Mouse (Mus musculus): ENCODE measurements around the gene Fam19a1. TPM values are rescaled to one million over a fixed set of nuclear protein-coding genes. Genes with fewer than 3 reads are reported as not detected.

Gene Fam19a1
- polyA plus RNA-seq, 1 experiment from 2014 or later = 7.0 TPM

- no peak overlapping the region for H3K27ac ChIP-seq (ENCODE audit: low read length)
- H3K27me3 ChIP-seq (ENCODE audit: control insufficient read depth, insufficient read depth, low read length) = no peaks in the 10 kb centered on the region
- H3K4me1 ChIP-seq (ENCODE audit: control insufficient read depth, insufficient read depth, low read length) = no peaks in the 10 kb centered on the region
- ATAC-seq (ENCODE audit: insufficient read depth, low FRiP score) = no peak
- no peak overlapping the region for H3K4me3 ChIP-seq (replicated peaks; ENCODE audit: low read length)
- 73% methylated on average over 6 of the region's 6 CpGs for WGBS
- no peak overlapping the region for H3K4me2 ChIP-seq (ENCODE audit: low read depth, low read length)
- H3K9ac ChIP-seq (ENCODE audit: low read length) = no peak overlapping the region
- H3K36me3 ChIP-seq (ENCODE audit: control insufficient read depth, insufficient read depth, low read length) = no peaks in the 10 kb centered on the region
- no peaks in the 10 kb centered on the region for H3K9me3 ChIP-seq (replicated peaks; ENCODE audit: control insufficient read depth, low read length)
Measured at GRCm38 (mm10) chr6:96631518-96631917, 518.6 kb downstream of the Fam19a1 start.

- H3K27ac ChIP-seq (ENCODE audit: low read length) = no peak overlapping the region
- no peaks in the 10 kb centered on the region for H3K9me3 ChIP-seq (replicated peaks; ENCODE audit: control insufficient read depth, low read length)
- 51% methylated on average over 3 of the region's 3 CpGs for WGBS
- no peak overlapping the region for H3K4me2 ChIP-seq (ENCODE audit: low read depth, low read length)
- H3K36me3 ChIP-seq (ENCODE audit: control insufficient read depth, insufficient read depth, low read length) = no peaks in the 10 kb centered on the region
- H3K4me3 ChIP-seq (replicated peaks; ENCODE audit: low read length) = no peak overlapping the region
- no peaks in the 10 kb centered on the region for H3K4me1 ChIP-seq (ENCODE audit: control insufficient read depth, insufficient read depth, low read length)
- ATAC-seq (ENCODE audit: insufficient read depth, low FRiP score) = no peak
- no peaks in the 10 kb centered on the region for H3K27me3 ChIP-seq (ENCODE audit: control insufficient read depth, insufficient read depth, low read length)
- no peak overlapping the region for H3K9ac ChIP-seq (ENCODE audit: low read length)
Measured at GRCm38 (mm10) chr6:96632243-96632642, 519.3 kb downstream of the Fam19a1 start.

- H3K9me3 ChIP-seq (replicated peaks; ENCODE audit: control insufficient read depth, low read length) = no peaks in the 10 kb centered on the region
- no peaks in the 10 kb centered on the region for H3K36me3 ChIP-seq (ENCODE audit: control insufficient read depth, insufficient read depth, low read length)
- ATAC-seq (ENCODE audit: insufficient read depth, low FRiP score) = peak; percentile 86
- no peak overlapping the region for H3K4me3 ChIP-seq (replicated peaks; ENCODE audit: low read length)
- H3K27me3 ChIP-seq (ENCODE audit: control insufficient read depth, insufficient read depth, low read length) = no peaks in the 10 kb centered on the region
- H3K27ac ChIP-seq (ENCODE audit: low read length) = no peak overlapping the region
- no peak overlapping the region for H3K9ac ChIP-seq (ENCODE audit: low read length)
- H3K4me2 ChIP-seq (ENCODE audit: low read depth, low read length) = no peak overlapping the region
- H3K4me1 ChIP-seq (ENCODE audit: control insufficient read depth, insufficient read depth, low read length) = no peaks in the 10 kb centered on the region
- WGBS = 35% methylated on average over 2 of the region's 2 CpGs
Measured at GRCm38 (mm10) chr6:96635663-96636062, 522.7 kb downstream of the Fam19a1 start.

- no peak for ATAC-seq (ENCODE audit: insufficient read depth, low FRiP score)
- WGBS = 88% methylated on average over 2 of the region's 2 CpGs
Measured at GRCm38 (mm10) chr6:96648742-96649141, 535.8 kb downstream of the Fam19a1 start.

GRCm38 (mm10) chr6:96649267-96649666 is 536.3 kb downstream of the Fam19a1 start:
- 71% methylated on average over 5 of the region's 5 CpGs for WGBS
- Histone ChIP-seq H3K36me3 (ENCODE audit: control insufficient read depth, insufficient read depth, low read length) (no peaks in the 10 kb centered on the region), H3K4me2 (ENCODE audit: low read depth, low read length) (no peak overlapping the region), H3K4me1 (ENCODE audit: control insufficient read depth, insufficient read depth, low read length) (no peaks in the 10 kb centered on the region), H3K9me3 (replicated peaks; ENCODE audit: control insufficient read depth, low read length) (no peaks in the 10 kb centered on the region), H3K27ac (ENCODE audit: low read length) (no peak overlapping the region), H3K9ac (ENCODE audit: low read length) (no peak overlapping the region), H3K27me3 (ENCODE audit: control insufficient read depth, insufficient read depth, low read length) (no peaks in the 10 kb centered on the region), H3K4me3 (replicated peaks; ENCODE audit: low read length) (no peak overlapping the region)
- no peak for ATAC-seq (ENCODE audit: insufficient read depth, low FRiP score)

More at GRCm38 (mm10) chr6:96648742-96649141, 535.8 kb downstream of the Fam19a1 start:
- Histone ChIP-seq H3K27ac (ENCODE audit: low read length) (no peak overlapping the region), H3K36me3 (ENCODE audit: control insufficient read depth, insufficient read depth, low read length) (no peaks in the 10 kb centered on the region), H3K9me3 (replicated peaks; ENCODE audit: control insufficient read depth, low read length) (no peaks in the 10 kb centered on the region), H3K9ac (ENCODE audit: low read length) (no peak overlapping the region), H3K27me3 (ENCODE audit: control insufficient read depth, insufficient read depth, low read length) (no peaks in the 10 kb centered on the region), H3K4me1 (ENCODE audit: control insufficient read depth, insufficient read depth, low read length) (no peaks in the 10 kb centered on the region), H3K4me3 (replicated peaks; ENCODE audit: low read length) (no peak overlapping the region), H3K4me2 (ENCODE audit: low read depth, low read length) (no peak overlapping the region)

GRCm38 (mm10) chr6:96666311-96666710 is 553.4 kb downstream of the Fam19a1 start:
- no peak for ATAC-seq (ENCODE audit: insufficient read depth, low FRiP score)
- Histone ChIP-seq H3K4me1 (ENCODE audit: control insufficient read depth, insufficient read depth, low read length) (no peaks in the 10 kb centered on the region), H3K4me3 (replicated peaks; ENCODE audit: low read length) (no peak overlapping the region), H3K4me2 (ENCODE audit: low read depth, low read length) (no peak overlapping the region), H3K9ac (ENCODE audit: low read length) (no peak overlapping the region), H3K9me3 (replicated peaks; ENCODE audit: control insufficient read depth, low read length) (no peaks in the 10 kb centered on the region), H3K27me3 (ENCODE audit: control insufficient read depth, insufficient read depth, low read length) (no peaks in the 10 kb centered on the region), H3K36me3 (ENCODE audit: control insufficient read depth, insufficient read depth, low read length) (no peaks in the 10 kb centered on the region), H3K27ac (ENCODE audit: low read length) (no peak overlapping the region)
- 70% methylated on average over 1 of the region's 1 CpGs for WGBS

- no peaks in the 10 kb centered on the region for H3K4me1 ChIP-seq (ENCODE audit: control insufficient read depth, insufficient read depth, low read length)
- no peak overlapping the region for H3K4me2 ChIP-seq (ENCODE audit: low read depth, low read length)
- no peaks in the 10 kb centered on the region for H3K36me3 ChIP-seq (ENCODE audit: control insufficient read depth, insufficient read depth, low read length)
- WGBS = 68% methylated on average over 3 of the region's 3 CpGs
- H3K9me3 ChIP-seq (replicated peaks; ENCODE audit: control insufficient read depth, low read length) = no peaks in the 10 kb centered on the region
- H3K27ac ChIP-seq (ENCODE audit: low read length) = no peak overlapping the region
- H3K9ac ChIP-seq (ENCODE audit: low read length) = no peak overlapping the region
- no peak for ATAC-seq (ENCODE audit: insufficient read depth, low FRiP score)
- H3K27me3 ChIP-seq (ENCODE audit: control insufficient read depth, insufficient read depth, low read length) = no peaks in the 10 kb centered on the region
- no peak overlapping the region for H3K4me3 ChIP-seq (replicated peaks; ENCODE audit: low read length)
Measured at GRCm38 (mm10) chr6:96677813-96678212, 564.9 kb downstream of the Fam19a1 start.

Other genes with a start within 250 kb of the Fam19a1 start
- 0.10 TPM in 1 of 2 replicates, not detected in the other for gene 1700123L14Rik, start 53.1 kb downstream of the Fam19a1 start, polyA plus RNA-seq (2015; fragmentation: Nextera tagmentation; extraction: Ambion mirVana)